Mouse (Mus musculus): Measurements from ENCODE around the gene Fstl1. TPM values are rescaled to one million over a fixed set of nuclear protein-coding genes. Genes with fewer than 3 reads are reported as not detected.

Fstl1 gene
- polyA plus RNA-seq, 1 experiment: 79.7 TPM

DNA sequence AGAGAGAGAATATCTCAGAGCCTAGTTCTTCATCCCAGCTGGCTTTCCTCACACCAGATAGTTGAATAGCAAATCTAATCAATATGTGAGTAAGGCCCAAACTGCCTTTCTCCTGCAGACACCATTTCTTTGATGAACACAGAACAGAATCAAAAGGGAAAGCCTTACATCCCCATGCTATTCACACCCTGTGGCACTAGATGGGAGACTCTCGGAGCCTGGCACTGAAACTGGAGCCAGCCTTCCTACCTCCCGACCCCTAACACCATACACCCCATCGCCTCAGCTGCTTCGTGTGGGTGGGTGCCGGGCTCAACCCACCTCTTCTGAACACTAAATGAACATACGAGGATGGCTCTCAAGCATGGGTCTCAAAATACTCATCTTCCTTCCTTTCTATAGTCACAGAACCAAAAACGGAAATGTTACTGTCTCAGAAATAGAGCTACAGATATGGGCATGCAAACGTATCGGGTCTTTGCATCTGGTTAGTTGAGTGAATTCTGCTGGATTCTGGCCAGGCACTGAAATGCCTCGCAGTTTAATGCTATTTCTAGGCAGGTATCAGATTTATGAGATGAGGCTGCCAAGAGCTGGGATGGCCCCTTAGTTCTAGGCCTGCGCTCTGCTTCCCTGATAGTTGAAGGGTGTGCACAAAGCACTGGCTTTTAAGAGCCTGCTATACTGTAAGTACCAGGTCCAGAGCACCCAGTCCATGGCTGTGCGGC lies 48.3 kb downstream of the Fstl1 start:
- DNase-seq (ENCODE audit: low read depth): no peak
- TF ChIP-seq POLR2A (IDR thresholded peaks at IDR 0.05; ENCODE audit: borderline replicate concordance, extremely low read depth, insufficient read depth, insufficient read length, poor library complexity, severe bottlenecking) (no peak), CTCF (IDR thresholded peaks at IDR 0.05; ENCODE audit: borderline replicate concordance, extremely low read depth, insufficient read depth, insufficient read length) (no peak)

DNA sequence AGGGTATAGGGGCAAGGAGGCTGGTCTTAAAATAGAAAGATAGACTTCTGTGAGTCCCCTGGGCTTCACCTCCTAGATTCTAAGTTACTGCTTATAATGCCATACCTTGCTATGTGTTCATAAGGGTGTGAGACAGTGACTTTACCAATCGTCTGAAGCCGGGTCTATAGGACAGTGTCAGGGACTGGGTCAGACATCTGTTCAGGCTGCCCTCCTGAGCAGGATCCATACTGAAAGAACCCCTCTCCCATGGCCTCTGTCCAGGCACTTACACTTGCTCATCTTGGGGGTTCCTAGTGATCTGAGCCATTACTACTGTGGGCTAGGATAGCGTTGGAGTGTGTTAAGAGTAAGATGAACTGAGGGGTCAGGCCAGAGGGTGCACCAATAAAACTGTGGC lies 49.6 kb downstream of the Fstl1 start:
- TF ChIP-seq POLR2A (IDR thresholded peaks at IDR 0.05; ENCODE audit: borderline replicate concordance, extremely low read depth, insufficient read depth, insufficient read length, poor library complexity, severe bottlenecking): no peak
- no peak for TF ChIP-seq CTCF (IDR thresholded peaks at IDR 0.05; ENCODE audit: borderline replicate concordance, extremely low read depth, insufficient read depth, insufficient read length)
- no peak for DNase-seq (ENCODE audit: low read depth)

DNA sequence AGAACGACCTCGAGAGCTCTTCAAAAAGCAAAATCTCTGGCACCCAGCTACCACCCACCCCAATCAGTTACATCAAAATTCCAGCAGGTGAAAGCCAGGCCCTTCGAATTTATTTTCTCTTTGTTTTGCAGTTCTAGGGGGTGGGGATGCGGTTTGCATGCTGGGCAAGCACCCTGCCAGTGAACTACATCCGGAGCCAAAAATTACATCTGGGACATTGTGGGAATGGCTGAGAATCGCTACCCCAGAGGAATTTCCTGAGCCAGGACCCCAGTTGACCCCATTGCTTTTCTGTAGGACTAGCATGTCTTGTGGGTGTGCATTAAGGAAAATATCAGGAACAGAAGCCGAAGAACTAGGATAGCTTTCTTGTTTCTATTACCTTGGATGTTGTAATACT lies 54.4 kb downstream of the Fstl1 start:
- no peak for DNase-seq (ENCODE audit: low read depth)
- TF ChIP-seq CTCF (IDR thresholded peaks at IDR 0.05; ENCODE audit: borderline replicate concordance, extremely low read depth, insufficient read depth, insufficient read length) (no peak), POLR2A (IDR thresholded peaks at IDR 0.05; ENCODE audit: borderline replicate concordance, extremely low read depth, insufficient read depth, insufficient read length, poor library complexity, severe bottlenecking) (no peak)

DNA sequence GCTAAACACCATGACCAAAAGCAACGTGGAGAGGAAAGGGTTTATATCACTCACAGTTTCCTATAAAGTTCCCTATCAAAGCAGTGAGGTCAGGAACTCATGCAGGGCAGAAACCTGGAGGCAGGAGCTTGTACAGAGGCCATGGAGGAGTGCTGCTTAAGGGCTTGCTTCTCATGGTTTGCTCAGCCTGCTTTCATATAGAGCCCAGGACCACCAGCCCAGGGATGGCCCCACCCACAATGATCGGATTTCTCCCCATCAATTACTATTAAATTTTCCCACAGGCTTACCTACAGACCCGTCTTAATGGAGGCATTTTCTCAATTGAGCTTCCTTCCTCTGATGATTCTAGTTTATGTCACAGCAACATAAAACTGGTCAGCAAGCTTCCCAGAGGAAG lies 60.9 kb downstream of the Fstl1 start:
- TF ChIP-seq POLR2A (IDR thresholded peaks at IDR 0.05; ENCODE audit: borderline replicate concordance, extremely low read depth, insufficient read depth, insufficient read length, poor library complexity, severe bottlenecking): no peak
- no peak for TF ChIP-seq CTCF (IDR thresholded peaks at IDR 0.05; ENCODE audit: borderline replicate concordance, extremely low read depth, insufficient read depth, insufficient read length)
- DNase-seq (ENCODE audit: low read depth): no peak

DNA sequence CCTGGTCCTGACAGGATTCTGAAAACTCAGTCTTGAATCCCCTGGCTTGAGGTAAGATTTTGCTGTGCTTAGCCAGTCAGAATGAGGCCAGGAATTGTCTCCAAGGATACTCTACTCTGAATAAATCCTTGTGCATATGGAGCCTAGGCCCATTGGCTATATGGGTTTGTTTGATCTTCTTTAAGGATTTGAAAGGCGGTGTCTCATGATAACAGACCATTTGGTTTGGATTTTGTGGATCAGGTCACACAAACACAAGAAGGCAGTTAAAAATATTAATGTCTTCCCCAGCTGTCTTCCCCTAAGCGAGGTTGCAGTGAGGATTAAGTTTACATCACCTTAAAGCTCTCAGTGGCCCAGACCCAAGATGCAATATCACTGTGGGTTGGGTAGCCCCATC lies 65.8 kb downstream of the Fstl1 start:
- TF ChIP-seq CTCF (IDR thresholded peaks at IDR 0.05; ENCODE audit: borderline replicate concordance, extremely low read depth, insufficient read depth, insufficient read length): no peak
- TF ChIP-seq POLR2A (IDR thresholded peaks at IDR 0.05; ENCODE audit: borderline replicate concordance, extremely low read depth, insufficient read depth, insufficient read length, poor library complexity, severe bottlenecking): no peak
- DNase-seq (ENCODE audit: low read depth): no peak

DNA sequence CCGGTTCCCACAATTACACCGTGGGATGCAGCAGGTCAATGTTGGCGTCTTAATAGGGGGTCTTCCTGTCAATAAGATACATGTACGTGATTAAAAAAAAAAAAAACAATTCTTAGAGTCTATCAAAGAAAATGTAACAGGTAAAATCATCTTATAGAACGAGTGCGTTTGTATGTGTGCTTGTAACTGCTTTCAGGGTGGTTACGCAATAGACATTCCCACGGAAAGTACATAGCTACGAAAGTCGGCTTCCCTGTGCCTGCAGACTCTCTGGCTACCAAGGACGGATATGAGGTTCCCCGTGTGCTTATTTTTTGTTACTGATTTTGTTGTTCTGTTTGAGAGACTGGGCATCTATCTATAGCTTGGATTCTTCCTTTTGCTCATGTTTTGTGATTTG lies 67.1 kb downstream of the Fstl1 start:
- no peak for TF ChIP-seq POLR2A (IDR thresholded peaks at IDR 0.05; ENCODE audit: borderline replicate concordance, extremely low read depth, insufficient read depth, insufficient read length, poor library complexity, severe bottlenecking)
- TF ChIP-seq CTCF (IDR thresholded peaks at IDR 0.05; ENCODE audit: borderline replicate concordance, extremely low read depth, insufficient read depth, insufficient read length): no peak
- no peak for DNase-seq (ENCODE audit: low read depth)

DNA sequence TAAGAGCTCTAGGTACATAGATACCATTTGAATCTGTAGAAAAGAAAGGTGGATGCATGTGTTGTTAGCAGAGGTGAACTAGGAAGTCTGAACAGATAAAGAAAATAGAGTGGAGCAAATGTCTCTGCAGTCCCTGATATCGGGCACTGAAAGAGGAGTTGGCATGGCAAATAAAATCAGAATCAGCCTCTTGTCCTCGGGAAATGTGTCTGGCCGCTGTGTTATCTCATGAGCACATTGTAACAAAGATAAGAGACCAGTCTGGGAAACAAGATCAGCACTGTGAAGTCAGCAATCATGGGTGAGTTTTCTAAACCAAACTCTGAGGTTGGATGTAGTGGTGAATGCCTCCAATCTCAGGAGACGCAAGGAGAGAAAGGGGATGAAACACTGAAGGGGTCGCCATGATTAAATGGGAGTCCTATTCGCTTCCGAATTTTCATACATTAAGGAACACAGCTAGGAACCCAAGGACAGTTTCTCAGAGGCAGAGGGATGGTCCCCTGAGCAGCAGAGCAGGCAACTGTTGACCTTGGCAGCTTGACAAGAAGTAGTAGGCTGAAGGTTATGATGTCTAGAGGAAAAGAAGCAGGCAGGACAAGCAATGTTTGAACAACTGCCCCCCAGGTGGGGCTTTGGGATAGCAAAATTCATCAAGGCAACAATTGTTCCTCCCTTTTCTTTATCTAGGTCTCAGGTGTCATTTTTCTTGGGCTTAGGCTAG lies 68.7 kb downstream of the Fstl1 start:
- no peak for DNase-seq (ENCODE audit: low read depth)
- TF ChIP-seq CTCF (IDR thresholded peaks at IDR 0.05; ENCODE audit: borderline replicate concordance, extremely low read depth, insufficient read depth, insufficient read length) (no peak), POLR2A (IDR thresholded peaks at IDR 0.05; ENCODE audit: borderline replicate concordance, extremely low read depth, insufficient read depth, insufficient read length, poor library complexity, severe bottlenecking) (no peak)

DNA sequence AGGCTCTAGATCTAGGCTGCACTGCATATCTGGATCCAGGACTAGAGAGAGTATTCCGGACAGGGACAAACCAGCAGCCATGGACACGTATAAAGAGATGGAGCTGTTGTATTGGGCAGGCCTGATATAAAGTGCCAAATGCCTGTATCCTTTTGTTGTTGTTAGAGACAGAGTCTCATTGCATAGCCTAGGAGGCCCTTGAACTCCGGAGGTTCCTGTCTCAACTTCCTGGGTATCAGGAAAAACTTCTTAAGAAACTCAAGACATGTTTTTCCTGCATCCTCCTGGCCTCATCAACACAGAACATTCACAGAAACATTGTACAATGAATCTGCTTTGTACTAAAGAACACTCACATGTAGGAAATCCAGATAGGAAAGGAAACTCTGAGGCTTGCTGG lies 70.4 kb downstream of the Fstl1 start:
- TF ChIP-seq CTCF (IDR thresholded peaks at IDR 0.05; ENCODE audit: borderline replicate concordance, extremely low read depth, insufficient read depth, insufficient read length) (no peak), POLR2A (IDR thresholded peaks at IDR 0.05; ENCODE audit: borderline replicate concordance, extremely low read depth, insufficient read depth, insufficient read length, poor library complexity, severe bottlenecking) (no peak)
- DNase-seq (ENCODE audit: low read depth): no peak

DNA sequence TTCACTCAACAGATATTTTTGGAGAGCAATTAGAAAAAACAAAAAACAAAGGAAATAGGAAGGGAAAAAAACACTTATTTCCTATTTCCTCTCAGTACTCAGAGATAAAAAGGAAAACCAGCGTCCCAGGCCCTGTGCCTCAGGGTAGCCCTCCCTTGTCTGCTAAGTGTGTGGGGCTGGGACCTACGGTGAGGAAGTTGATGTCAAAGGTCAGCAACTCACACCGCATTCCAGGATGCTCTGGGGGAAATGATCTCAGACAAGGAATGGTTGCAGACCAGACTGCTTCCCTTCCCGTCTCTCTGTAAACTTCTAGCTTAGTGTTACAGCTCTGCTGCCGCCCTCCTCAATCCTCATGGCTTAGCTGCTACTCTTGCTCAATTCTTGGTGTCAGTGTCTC lies 74.7 kb downstream of the Fstl1 start:
- no peak for DNase-seq (ENCODE audit: low read depth)

DNA sequence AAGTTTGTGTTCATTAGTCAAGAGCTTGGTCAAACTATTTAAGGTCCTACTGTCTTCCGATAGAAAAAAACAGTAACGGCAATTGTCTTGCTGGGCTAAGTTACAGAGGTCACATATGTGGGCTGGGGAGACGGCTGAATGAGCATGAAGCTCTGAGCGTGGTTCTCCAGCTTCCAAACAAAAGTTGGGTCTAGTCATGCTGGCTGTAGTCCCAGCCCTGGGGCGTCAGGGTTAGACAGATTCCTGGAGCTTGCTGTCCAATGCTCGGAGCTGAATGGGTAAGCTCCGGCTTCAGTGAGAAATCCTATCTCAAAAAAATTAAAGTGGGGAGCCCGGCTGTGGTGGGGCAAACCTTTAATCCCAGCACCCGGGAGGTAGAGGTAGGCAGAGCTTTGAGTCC lies 76.6 kb downstream of the Fstl1 start:
- peak; percentile 67 for DNase-seq (ENCODE audit: low read depth)
- no peak for TF ChIP-seq CTCF (IDR thresholded peaks at IDR 0.05; ENCODE audit: borderline replicate concordance, extremely low read depth, insufficient read depth, insufficient read length)
- TF ChIP-seq POLR2A (IDR thresholded peaks at IDR 0.05; ENCODE audit: borderline replicate concordance, extremely low read depth, insufficient read depth, insufficient read length, poor library complexity, severe bottlenecking): no peak

More for the DNA sequence above, 74.7 kb downstream of the Fstl1 start:
- no peak for TF ChIP-seq POLR2A (IDR thresholded peaks at IDR 0.05; ENCODE audit: borderline replicate concordance, extremely low read depth, insufficient read depth, insufficient read length, poor library complexity, severe bottlenecking)
- TF ChIP-seq CTCF (IDR thresholded peaks at IDR 0.05; ENCODE audit: borderline replicate concordance, extremely low read depth, insufficient read depth, insufficient read length): no peak

DNA sequence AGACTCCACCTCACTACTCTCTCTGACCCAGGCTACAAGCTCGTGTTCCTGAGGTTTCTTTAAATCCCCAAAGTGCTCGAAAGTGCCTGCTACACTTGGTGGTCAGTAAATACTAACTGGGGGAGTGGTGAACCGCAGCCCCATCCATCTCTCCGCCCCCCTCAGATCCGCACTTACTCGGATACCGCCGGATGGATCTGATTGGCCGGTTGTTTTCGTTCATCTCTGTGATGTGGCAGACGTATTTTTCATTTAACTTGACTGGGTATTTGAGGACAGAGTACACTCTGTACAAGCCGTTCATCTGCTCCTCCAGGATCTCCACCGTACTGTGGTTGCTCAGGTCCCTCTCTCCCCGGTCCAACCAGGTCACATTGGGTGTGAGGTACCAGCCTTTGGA lies 77.4 kb downstream of the Fstl1 start:
- DNase-seq (ENCODE audit: low read depth): no peak
- no peak for TF ChIP-seq POLR2A (IDR thresholded peaks at IDR 0.05; ENCODE audit: borderline replicate concordance, extremely low read depth, insufficient read depth, insufficient read length, poor library complexity, severe bottlenecking)
- no peak for TF ChIP-seq CTCF (IDR thresholded peaks at IDR 0.05; ENCODE audit: borderline replicate concordance, extremely low read depth, insufficient read depth, insufficient read length)

DNA sequence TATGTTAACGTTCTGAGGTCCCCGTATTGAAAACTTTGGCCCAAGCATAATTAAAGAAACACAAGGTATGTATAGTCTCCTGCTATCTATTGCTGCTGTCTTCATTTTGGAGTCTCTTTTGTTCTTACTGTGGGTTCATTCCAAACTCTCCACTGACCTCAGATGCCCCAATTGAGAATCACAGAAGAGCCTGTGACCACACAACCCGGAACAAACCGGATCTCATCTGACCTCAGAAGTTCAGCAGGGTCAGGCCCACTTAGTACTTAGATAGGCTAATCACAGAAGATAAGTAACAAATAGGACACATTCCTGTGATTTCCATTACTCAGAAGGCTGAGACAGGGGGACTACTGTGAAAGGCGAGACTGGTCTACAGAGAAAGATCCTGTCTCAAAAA lies 77.9 kb downstream of the Fstl1 start:
- no peak for TF ChIP-seq POLR2A (IDR thresholded peaks at IDR 0.05; ENCODE audit: borderline replicate concordance, extremely low read depth, insufficient read depth, insufficient read length, poor library complexity, severe bottlenecking)
- TF ChIP-seq CTCF (IDR thresholded peaks at IDR 0.05; ENCODE audit: borderline replicate concordance, extremely low read depth, insufficient read depth, insufficient read length): no peak
- no peak for DNase-seq (ENCODE audit: low read depth)

Measured in brain, embryonic 14.5 days (tissue).